10 mouse cellular contexts compared by ENCODE assay signal in the genomic region with DNA sequence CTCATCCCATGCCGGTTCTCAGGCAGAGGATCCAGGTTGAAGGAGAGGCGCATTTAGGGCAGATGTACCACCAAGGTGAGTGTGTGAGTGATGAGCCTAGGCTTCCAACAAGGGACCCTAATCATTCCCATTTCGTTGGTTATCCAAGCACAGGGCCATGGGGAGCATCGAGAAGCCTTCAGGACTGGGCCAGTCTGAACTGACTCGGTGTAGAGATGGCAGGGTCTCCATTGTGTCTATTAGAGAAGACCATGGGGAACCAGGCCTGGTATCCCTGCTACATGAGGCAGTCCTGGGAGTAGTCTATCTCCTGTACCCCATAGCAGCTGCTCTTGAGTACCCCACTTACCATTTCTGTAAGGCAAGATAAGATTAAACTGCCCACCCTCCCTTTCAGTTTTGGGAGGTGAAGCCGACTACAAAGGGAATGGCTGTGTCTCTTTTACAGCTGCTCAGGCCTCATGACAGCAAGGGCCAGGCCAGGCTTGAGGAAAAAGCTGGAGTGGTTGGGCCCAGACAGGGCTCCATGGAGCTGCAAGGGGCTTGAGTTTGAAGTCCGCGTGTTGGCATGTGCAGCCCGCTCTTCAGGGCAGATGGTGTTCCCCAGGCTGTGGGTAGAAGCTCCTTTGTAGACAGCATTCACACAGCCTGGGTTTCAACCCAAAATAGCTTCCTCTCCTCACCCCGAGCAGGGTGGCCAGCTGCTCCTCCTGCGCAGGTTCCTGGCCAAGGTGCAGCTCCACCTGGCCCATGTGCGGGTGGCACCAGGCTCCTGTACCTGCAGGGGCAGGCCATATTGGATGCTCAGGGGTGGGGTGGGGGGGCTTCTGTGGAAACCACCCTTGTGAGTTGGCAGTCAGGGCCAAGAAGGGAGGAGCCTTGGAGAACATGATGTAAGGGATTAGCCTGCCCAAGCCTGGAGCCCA. TPM values are rescaled to one million over a fixed set of nuclear protein-coding genes. Genes with fewer than 3 reads are reported as not detected.
A peak's percentile ranks its signal among the peaks of the same experiment; 100 is the strongest.
DNase-seq lines count a peak whose midpoint lies in the region; ATAC-seq and TF ChIP-seq lines count a peak whose summit lies in the region.
"Had no signal": no experiment of that assay in that cellular context is flagged by ENCODE, and none has a peak within 500 bp of the region (broad histone marks: within the 10 kb centered on the region; RNA-seq: fewer than 3 reads in every experiment).

No protein-coding gene starts in this region.

- H3K27ac ChIP-seq in forebrain, postnatal 0 days (ENCODE audit: low read depth, low read length) = no peak overlapping the region
- H3K27ac ChIP-seq in forebrain, embryonic 16.5 days (ENCODE audit: low read length) = no peak overlapping the region; the same call in 1 of the 2 replicates
- peak overlapping the region; percentile 54 for H3K27ac ChIP-seq in spleen, adult 2 months (ENCODE audit: insufficient read depth, low read length)
- H3K27ac ChIP-seq in liver, embryonic 12.5 days = peak overlapping the region; percentile 86
- no peak overlapping the region for H3K27ac ChIP-seq in kidney, embryonic 15.5 days
- H3K27ac ChIP-seq: lung, embryonic 15.5 days had no signal

- no peak for TF ChIP-seq POLR2A in spleen, adult 2 months (IDR thresholded peaks at IDR 0.05; ENCODE audit: low read depth, low read length)

- WGBS in forebrain, postnatal 0 days = 84% methylated on average over 12 of the region's 12 CpGs
- WGBS in forebrain, embryonic 16.5 days = 86% methylated on average over 12 of the region's 12 CpGs
- 66% methylated on average over 12 of the region's 12 CpGs for WGBS in spleen, adult 2 months
- 68% methylated on average over 12 of the region's 12 CpGs for WGBS in liver, embryonic 12.5 days (ENCODE audit: insufficient replicate concordance)
- WGBS in kidney, embryonic 15.5 days = 91% methylated on average over 12 of the region's 12 CpGs

- peaks cover 10% of the 10 kb centered on the region for H3K4me1 ChIP-seq in forebrain, postnatal 0 days (ENCODE audit: insufficient read depth)
- peaks cover 18% of the 10 kb centered on the region for H3K4me1 ChIP-seq in forebrain, embryonic 16.5 days (replicated peaks; ENCODE audit: control insufficient read depth, insufficient read depth, low read length)
- H3K4me1 ChIP-seq in spleen, adult 2 months (ENCODE audit: control insufficient read depth, insufficient read depth, insufficient read length) = peaks cover 37% of the 10 kb centered on the region
- H3K4me1 ChIP-seq in liver, embryonic 12.5 days = peaks cover 97% of the 10 kb centered on the region
- H3K4me1 ChIP-seq in kidney, embryonic 15.5 days = peaks cover 15% of the 10 kb centered on the region

- no peak overlapping the region for H3K4me2 ChIP-seq in forebrain, postnatal 0 days (ENCODE audit: low read depth)
- no peak overlapping the region for H3K4me2 ChIP-seq in forebrain, embryonic 16.5 days (ENCODE audit: low read length)
- peak overlapping the region; percentile 50 for H3K4me2 ChIP-seq in liver, embryonic 12.5 days
- H3K4me2 ChIP-seq in kidney, embryonic 15.5 days = no peak overlapping the region
- H3K4me2 ChIP-seq: lung, embryonic 15.5 days had no signal

- no peak for TF ChIP-seq CTCF in forebrain, postnatal 0 days (IDR thresholded peaks at IDR 0.05; ENCODE audit: low read depth)
- TF ChIP-seq CTCF in spleen, adult 2 months (IDR thresholded peaks at IDR 0.05; ENCODE audit: extremely low read depth, insufficient read depth, insufficient read length, insufficient replicate concordance) = no peak

- ATAC-seq in forebrain, postnatal 0 days = 0 out of 2 replicates have a peak, but pooled peaks have one; percentile 6
- ATAC-seq in forebrain, embryonic 16.5 days = no peak
- peak; percentile 77 for ATAC-seq in liver, embryonic 12.5 days
- ATAC-seq in kidney, embryonic 15.5 days (replicated peaks; ENCODE audit: low FRiP score) = no peak
- ATAC-seq: intestine, postnatal 0 days had no signal

- peak; percentile 26 for DNase-seq in forebrain, postnatal 0 days
- DNase-seq in spleen, adult 2 months (ENCODE audit: low read depth in 1 of 2, low spot score in 2 of 2) = no peak
- DNase-seq in spleen, postnatal 36 days (ENCODE audit: low spot score in 2 of 2) = no peak
- DNase-seq in thymus, postnatal 36 days = peak; percentile 70 to 82
- no peak for DNase-seq in heart, adult 18-20 months

- H3K36me3 ChIP-seq in forebrain, postnatal 0 days (ENCODE audit: insufficient read depth) = no peaks in the 10 kb centered on the region
- no peaks in the 10 kb centered on the region for H3K36me3 ChIP-seq in forebrain, embryonic 16.5 days (ENCODE audit: control insufficient read depth, insufficient read depth)
- H3K36me3 ChIP-seq in spleen, adult 2 months (ENCODE audit: control insufficient read depth, insufficient read depth, low read length) = no peaks in the 10 kb centered on the region
- H3K36me3 ChIP-seq in liver, embryonic 12.5 days = no peaks in the 10 kb centered on the region
- no peaks in the 10 kb centered on the region for H3K36me3 ChIP-seq in kidney, embryonic 15.5 days
- H3K36me3 ChIP-seq: lung, embryonic 15.5 days had no signal

- no peaks in the 10 kb centered on the region for H3K27me3 ChIP-seq in forebrain, postnatal 0 days (ENCODE audit: insufficient read depth, low read length)
- H3K27me3 ChIP-seq in forebrain, embryonic 16.5 days (replicated peaks; ENCODE audit: control insufficient read depth, insufficient read depth, low read length) = no peaks in the 10 kb centered on the region
- H3K27me3 ChIP-seq in spleen, adult 2 months (ENCODE audit: control insufficient read depth, insufficient read depth, low read length) = no peaks in the 10 kb centered on the region
- H3K27me3 ChIP-seq in liver, embryonic 12.5 days (replicated peaks) = no peaks in the 10 kb centered on the region
- no peaks in the 10 kb centered on the region for H3K27me3 ChIP-seq in kidney, embryonic 15.5 days
- H3K27me3 ChIP-seq: lung, embryonic 15.5 days had no signal

- no peak overlapping the region for H3K4me3 ChIP-seq in forebrain, postnatal 0 days (ENCODE audit: low read depth, low read length)
- no peak overlapping the region for H3K4me3 ChIP-seq in forebrain, embryonic 16.5 days (replicated peaks; ENCODE audit: low read length)
- no peak overlapping the region for H3K4me3 ChIP-seq in spleen, adult 2 months (ENCODE audit: extremely low read depth, insufficient read depth, insufficient read length)
- no peak overlapping the region for H3K4me3 ChIP-seq in liver, embryonic 12.5 days
- H3K4me3 ChIP-seq in kidney, embryonic 15.5 days (replicated peaks) = no peak overlapping the region
- H3K4me3 ChIP-seq: lung, embryonic 15.5 days had no signal

- no peak overlapping the region for H3K9ac ChIP-seq in forebrain, postnatal 0 days
- H3K9ac ChIP-seq in forebrain, embryonic 16.5 days (replicated peaks; ENCODE audit: low read depth, low read length) = no peak overlapping the region
- peak overlapping the region; percentile 49 for H3K9ac ChIP-seq in liver, embryonic 12.5 days
- no peak overlapping the region for H3K9ac ChIP-seq in kidney, embryonic 15.5 days
- H3K9ac ChIP-seq: lung, embryonic 15.5 days had no signal

- H3K9me3 ChIP-seq in forebrain, postnatal 0 days (ENCODE audit: low read length) = no peaks in the 10 kb centered on the region
- no peaks in the 10 kb centered on the region for H3K9me3 ChIP-seq in forebrain, embryonic 16.5 days (ENCODE audit: control insufficient read depth, low read length)
- no peaks in the 10 kb centered on the region for H3K9me3 ChIP-seq in liver, embryonic 12.5 days (replicated peaks)
- H3K9me3 ChIP-seq in kidney, embryonic 15.5 days (replicated peaks) = no peaks in the 10 kb centered on the region
- H3K9me3 ChIP-seq: lung, embryonic 15.5 days had no signal

RNA-seq across cellular contexts. Expression of gene Klf13, which starts 52.6 kb away (rescaled TPM):
- 25.5 and 32.0 TPM in 2 replicates for total RNA-seq in forebrain, postnatal 0 days (2014; rRNA removed)
- 24.8 and 32.0 TPM in 2 replicates for polyA plus RNA-seq in forebrain, postnatal 0 days (2015; fragmentation: Nextera tagmentation; extraction: Ambion mirVana)
- 31.1 and 33.7 TPM in 2 replicates for polyA plus RNA-seq in forebrain, embryonic 16.5 days (2015; fragmentation: Nextera tagmentation; extraction: Ambion mirVana)
- polyA plus RNA-seq in spleen, adult 2 months (2012; rRNA removed) = 72.0 and 89.0 TPM in 2 replicates
- polyA plus RNA-seq in liver, embryonic 12.5 days (2016; fragmentation: Nextera tagmentation; extraction: Ambion mirVana) = 17.7 and 20.8 TPM in 2 replicates
- 21.8 and 23.3 TPM in 2 replicates for polyA plus RNA-seq in kidney, embryonic 15.5 days (2015; fragmentation: Nextera tagmentation; extraction: Ambion mirVana)
- 10 to 100 TPM; 42.9 to 59.3 TPM for total RNA-seq in heart, adult 18-20 months (2021)

Comparison
In these comparisons a context has a peak if more than half of its experiments do, and no peak if none do; other contexts are left out.
1. ATAC-seq: peak in forebrain, postnatal 0 days (single experiment) and liver, embryonic 12.5 days (single experiment); none in forebrain, embryonic 16.5 days (single experiment) and kidney, embryonic 15.5 days (single experiment).
2. DNase-seq: peak in forebrain, postnatal 0 days (single experiment) and thymus, postnatal 36 days (2 of 2); none in spleen, adult 2 months (0 of 2), spleen, postnatal 36 days (0 of 2) and heart, adult 18-20 months (0 of 2).
3. H3K27ac ChIP-seq: peak in spleen, adult 2 months (single experiment) and liver, embryonic 12.5 days (single experiment); none in forebrain, postnatal 0 days (single experiment), forebrain, embryonic 16.5 days (single experiment) and kidney, embryonic 15.5 days (single experiment).